Mouse (Mus musculus): ENCODE measurements at regions not wholly inside any gene's neighbourhood (a gene's known extent, or its start where the extent isn't known, plus 50 kb on each side); places are given as distances from the start of the nearest gene placed in this dataset.

GRCm38 (mm10) chr9:68239121-68239520 is 398.9 kb downstream of the Vps13c start:
- H3K4me2 ChIP-seq (ENCODE audit: low read length) = no peak overlapping the region
- H3K9ac ChIP-seq (ENCODE audit: low read depth, low read length) = no peak overlapping the region
- no peaks in the 10 kb centered on the region for H3K27me3 ChIP-seq (ENCODE audit: insufficient read depth, low read length)
- no peak for DNase-seq (ENCODE audit: low spot score)
- TF ChIP-seq CTCF (IDR thresholded peaks at IDR 0.05; ENCODE audit: low read depth) = no peak
- no peaks in the 10 kb centered on the region for H3K9me3 ChIP-seq (replicated peaks; ENCODE audit: low read length)
- ATAC-seq (replicated peaks; ENCODE audit: low FRiP score, low read depth) = no peak
- H3K27ac ChIP-seq = no peak overlapping the region
- no peaks in the 10 kb centered on the region for H3K4me1 ChIP-seq (replicated peaks; ENCODE audit: insufficient read depth, low read length)
- no peaks in the 10 kb centered on the region for H3K36me3 ChIP-seq (ENCODE audit: insufficient read depth, low read length)
- no peak overlapping the region for H3K4me3 ChIP-seq (replicated peaks; ENCODE audit: low read depth, low read length)

GRCm38 (mm10) chr9:68239551-68239950 is 399.4 kb downstream of the Vps13c start:
- H3K36me3 ChIP-seq (ENCODE audit: insufficient read depth, low read length) = no peaks in the 10 kb centered on the region
- no peak overlapping the region for H3K27ac ChIP-seq
- H3K4me1 ChIP-seq (replicated peaks; ENCODE audit: insufficient read depth, low read length) = no peaks in the 10 kb centered on the region
- H3K9me3 ChIP-seq (replicated peaks; ENCODE audit: low read length) = no peaks in the 10 kb centered on the region
- no peak for ATAC-seq (replicated peaks; ENCODE audit: low FRiP score, low read depth)
- DNase-seq (ENCODE audit: low spot score) = no peak
- no peak overlapping the region for H3K4me3 ChIP-seq (replicated peaks; ENCODE audit: low read depth, low read length)
- no peak overlapping the region for H3K4me2 ChIP-seq (ENCODE audit: low read length)
- H3K9ac ChIP-seq (ENCODE audit: low read depth, low read length) = no peak overlapping the region
- no peak for TF ChIP-seq CTCF (IDR thresholded peaks at IDR 0.05; ENCODE audit: low read depth)
- no peaks in the 10 kb centered on the region for H3K27me3 ChIP-seq (ENCODE audit: insufficient read depth, low read length)
- WGBS = 88% methylated on average over 5 of the region's 5 CpGs

GRCm38 (mm10) chr9:68250011-68250410 is 403.6 kb upstream of the Rora start:
- Histone ChIP-seq H3K36me3 (ENCODE audit: insufficient read depth, low read length) (no peaks in the 10 kb centered on the region), H3K9me3 (replicated peaks; ENCODE audit: low read length) (no peaks in the 10 kb centered on the region), H3K4me3 (replicated peaks; ENCODE audit: low read depth, low read length) (no peak overlapping the region), H3K9ac (ENCODE audit: low read depth, low read length) (no peak overlapping the region), H3K4me2 (ENCODE audit: low read length) (no peak overlapping the region), H3K4me1 (replicated peaks; ENCODE audit: insufficient read depth, low read length) (no peaks in the 10 kb centered on the region), H3K27me3 (ENCODE audit: insufficient read depth, low read length) (no peaks in the 10 kb centered on the region), H3K27ac (no peak overlapping the region)
- ATAC-seq (replicated peaks; ENCODE audit: low FRiP score, low read depth) (no peak), DNase-seq (ENCODE audit: low spot score) (no peak)
- WGBS = 85% methylated on average over 16 of the region's 16 CpGs
- no peak for TF ChIP-seq CTCF (IDR thresholded peaks at IDR 0.05; ENCODE audit: low read depth)

GRCm38 (mm10) chr9:68254218-68254617 is 399.4 kb upstream of the Rora start:
- no peaks in the 10 kb centered on the region for H3K27me3 ChIP-seq (ENCODE audit: insufficient read depth, low read length)
- no peak overlapping the region for H3K9ac ChIP-seq (ENCODE audit: low read depth, low read length)
- 50% methylated on average over 3 of the region's 3 CpGs for WGBS
- no peaks in the 10 kb centered on the region for H3K4me1 ChIP-seq (replicated peaks; ENCODE audit: insufficient read depth, low read length)
- no peak overlapping the region for H3K27ac ChIP-seq
- H3K36me3 ChIP-seq (ENCODE audit: insufficient read depth, low read length) = no peaks in the 10 kb centered on the region
- no peak overlapping the region for H3K4me3 ChIP-seq (replicated peaks; ENCODE audit: low read depth, low read length)
- peak; percentile 69 for TF ChIP-seq CTCF (IDR thresholded peaks at IDR 0.05; ENCODE audit: low read depth)
- ATAC-seq (replicated peaks; ENCODE audit: low FRiP score, low read depth) (no peak), DNase-seq (ENCODE audit: low spot score) (no peak)
- no peaks in the 10 kb centered on the region for H3K9me3 ChIP-seq (replicated peaks; ENCODE audit: low read length)
- no peak overlapping the region for H3K4me2 ChIP-seq (ENCODE audit: low read length)

DNA sequence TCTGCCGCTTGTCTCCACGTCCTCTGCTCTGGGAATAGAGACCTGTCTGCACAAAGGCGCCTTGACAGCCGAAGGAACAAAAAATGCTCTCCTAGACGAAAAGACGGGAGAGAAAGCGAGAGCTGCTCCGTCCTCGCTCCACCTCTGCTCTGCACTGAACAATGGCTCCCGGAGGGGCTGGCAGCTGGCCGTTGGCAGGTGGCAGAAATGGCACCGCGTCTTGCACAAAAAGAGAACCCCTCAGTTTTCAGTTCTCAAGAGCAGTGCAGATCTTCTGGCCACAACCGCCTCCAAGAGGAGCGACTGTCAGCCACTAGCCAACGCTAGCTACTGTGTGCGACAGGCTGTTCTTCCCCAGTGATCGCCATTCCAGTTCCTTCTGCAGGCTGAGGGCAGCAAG is 385.0 kb upstream of the Rora start:
- no peak for TF ChIP-seq CTCF (IDR thresholded peaks at IDR 0.05; ENCODE audit: low read depth)
- H3K4me1 ChIP-seq (replicated peaks; ENCODE audit: insufficient read depth, low read length) = no peaks in the 10 kb centered on the region
- ATAC-seq (replicated peaks; ENCODE audit: low FRiP score, low read depth) = no peak
- H3K9me3 ChIP-seq (replicated peaks; ENCODE audit: low read length) = no peaks in the 10 kb centered on the region
- no peaks in the 10 kb centered on the region for H3K36me3 ChIP-seq (ENCODE audit: insufficient read depth, low read length)
- no peak overlapping the region for H3K4me3 ChIP-seq (replicated peaks; ENCODE audit: low read depth, low read length)
- DNase-seq (ENCODE audit: low spot score) = no peak
- no peak overlapping the region for H3K27ac ChIP-seq
- H3K9ac ChIP-seq (ENCODE audit: low read depth, low read length) = no peak overlapping the region
- 80% methylated on average over 18 of the region's 18 CpGs for WGBS
- H3K4me2 ChIP-seq (ENCODE audit: low read length) = no peak overlapping the region
- no peaks in the 10 kb centered on the region for H3K27me3 ChIP-seq (ENCODE audit: insufficient read depth, low read length)

DNA sequence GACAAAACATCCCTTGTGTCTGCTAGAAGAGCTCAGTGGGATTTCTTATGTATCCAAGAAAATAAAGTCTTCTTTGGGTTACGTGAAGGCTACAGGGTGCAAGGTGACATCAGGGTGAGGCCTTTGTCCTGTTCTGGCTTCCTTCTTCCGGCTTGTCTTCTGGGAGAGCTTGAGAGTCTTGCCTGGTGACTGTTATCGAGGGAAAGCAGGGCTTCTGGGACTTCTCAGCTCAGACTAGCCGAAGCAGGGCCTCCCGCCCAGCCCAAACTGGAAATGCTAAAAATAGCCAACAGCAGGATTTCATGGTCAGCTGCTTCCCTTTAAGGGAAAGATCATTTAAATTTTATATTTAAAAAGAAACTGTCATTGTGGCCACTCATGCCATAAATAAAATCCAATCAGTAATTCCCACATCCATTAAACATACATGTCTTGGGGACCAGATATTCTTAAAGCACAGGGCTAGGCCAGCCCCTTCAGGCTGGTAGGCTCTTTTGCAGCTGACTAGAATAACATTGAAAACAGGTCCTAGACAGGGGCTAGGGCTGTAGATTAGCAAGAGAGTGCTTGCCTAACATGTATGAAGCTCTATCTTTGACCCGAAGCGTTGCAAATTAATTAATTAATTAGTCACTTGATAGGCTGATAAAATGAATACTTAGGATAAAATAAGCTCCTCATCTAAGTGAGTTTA is 351.2 kb upstream of the Rora start:
- H3K9ac ChIP-seq (ENCODE audit: low read depth, low read length) = no peak overlapping the region
- H3K27ac ChIP-seq = peak overlapping the region; percentile 15; the same call in 1 of the 2 replicates
- WGBS = 27% methylated on average over 7 of the region's 7 CpGs
- H3K9me3 ChIP-seq (replicated peaks; ENCODE audit: low read length) = no peaks in the 10 kb centered on the region
- H3K27me3 ChIP-seq (ENCODE audit: insufficient read depth, low read length) = no peaks in the 10 kb centered on the region
- H3K36me3 ChIP-seq (ENCODE audit: insufficient read depth, low read length) = no peaks in the 10 kb centered on the region
- no peak for TF ChIP-seq CTCF (IDR thresholded peaks at IDR 0.05; ENCODE audit: low read depth)
- no peak overlapping the region for H3K4me2 ChIP-seq (ENCODE audit: low read length)
- DNase-seq (ENCODE audit: low spot score) (peak; percentile 83), ATAC-seq (replicated peaks; ENCODE audit: low FRiP score, low read depth) (no peak; the same call in 1 of the 2 replicates)
- no peak overlapping the region for H3K4me3 ChIP-seq (replicated peaks; ENCODE audit: low read depth, low read length)
- no peaks in the 10 kb centered on the region for H3K4me1 ChIP-seq (replicated peaks; ENCODE audit: insufficient read depth, low read length)

- Histone ChIP-seq H3K36me3 (ENCODE audit: insufficient read depth, low read length) (no peaks in the 10 kb centered on the region), H3K4me1 (replicated peaks; ENCODE audit: insufficient read depth, low read length) (no peaks in the 10 kb centered on the region), H3K4me2 (ENCODE audit: low read length) (no peak overlapping the region), H3K27me3 (ENCODE audit: insufficient read depth, low read length) (no peaks in the 10 kb centered on the region), H3K4me3 (replicated peaks; ENCODE audit: low read depth, low read length) (no peak overlapping the region), H3K9ac (ENCODE audit: low read depth, low read length) (no peak overlapping the region), H3K27ac (no peak overlapping the region), H3K9me3 (replicated peaks; ENCODE audit: low read length) (no peaks in the 10 kb centered on the region)
- no peak for DNase-seq (ENCODE audit: low spot score)
- ATAC-seq (replicated peaks; ENCODE audit: low FRiP score, low read depth) = no peak
- WGBS = 65% methylated on average over 3 of the region's 3 CpGs
- no peak for TF ChIP-seq CTCF (IDR thresholded peaks at IDR 0.05; ENCODE audit: low read depth)
Measured at GRCm38 (mm10) chr9:68330721-68331120, 322.9 kb upstream of the Rora start.
